Mouse (Mus musculus) cerebellum, postnatal 36 days (tissue): Measurements from ENCODE around the gene Fscn3.
A peak's percentile ranks its signal among the peaks of the same experiment; 100 is the strongest.

Source experiments
- DNase-seq, 2 experiments: peaks; one replicate each; pipeline ENCODE4 v3.0.0; 2021 to 2022; ENCODE audit warnings: mixed read lengths in 2 of 2

The Fscn3 gene

DNA sequence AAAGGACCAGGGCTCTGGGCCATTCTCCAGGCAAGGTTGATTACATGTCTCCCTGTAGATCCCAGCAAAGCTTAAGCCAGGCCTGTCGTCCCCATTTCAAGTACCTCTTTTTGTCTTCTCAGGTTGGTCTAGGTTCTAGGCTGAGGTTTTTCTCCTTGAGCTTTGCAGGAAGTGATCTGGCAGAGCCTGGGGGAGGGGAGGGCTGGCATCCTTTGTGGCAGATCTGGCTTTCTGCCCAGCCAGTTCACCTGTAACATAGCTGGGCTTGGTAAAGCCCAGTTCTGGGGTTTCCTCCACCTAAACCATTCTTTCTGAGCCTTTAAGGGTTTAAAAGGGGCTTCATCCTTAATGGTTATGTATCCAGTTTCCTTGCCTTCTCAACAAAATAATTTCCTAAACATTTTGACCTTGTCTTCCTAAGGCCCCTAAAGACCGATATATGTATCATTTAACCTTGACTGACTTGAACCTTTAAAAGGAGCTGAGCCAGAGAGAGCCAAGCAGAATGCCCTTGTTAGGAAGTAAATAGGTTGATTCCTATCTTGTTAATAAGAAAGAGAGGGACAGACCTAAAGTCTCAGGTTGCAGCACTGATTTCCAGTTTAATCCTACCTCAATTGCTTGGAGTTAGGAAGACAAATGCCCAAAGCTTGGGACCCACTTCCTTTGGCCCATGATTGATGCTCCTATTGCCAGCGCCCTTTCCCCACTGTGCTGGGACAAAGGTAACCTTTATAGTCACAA lies at the start of gene Fscn3:
Fscn3 (plus strand) TSS at position 694 of the 744 bp plus-strand sequence.
- DNase-seq = peak; percentile 35 to 42

DNA sequence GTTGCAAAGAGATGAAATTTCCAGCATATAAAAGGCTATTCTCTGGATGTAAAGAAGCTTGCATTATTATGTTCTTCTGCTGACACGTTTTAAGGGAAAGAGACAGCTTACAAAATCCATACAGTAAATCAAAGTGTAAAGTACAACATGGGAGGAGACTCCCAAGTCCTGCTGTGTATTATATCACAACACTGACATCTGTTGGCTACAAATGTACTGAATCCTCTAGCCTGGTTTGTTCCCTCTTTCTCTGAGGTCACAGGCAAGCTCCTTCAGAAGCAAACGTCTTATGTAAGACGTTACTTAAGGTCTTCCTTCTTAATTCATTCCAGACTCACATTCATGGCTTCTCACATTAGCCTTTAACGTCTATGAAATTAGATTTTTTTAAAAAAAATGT lies 45.6 kb upstream of the Fscn3 start:
- DNase-seq = no peak

DNA sequence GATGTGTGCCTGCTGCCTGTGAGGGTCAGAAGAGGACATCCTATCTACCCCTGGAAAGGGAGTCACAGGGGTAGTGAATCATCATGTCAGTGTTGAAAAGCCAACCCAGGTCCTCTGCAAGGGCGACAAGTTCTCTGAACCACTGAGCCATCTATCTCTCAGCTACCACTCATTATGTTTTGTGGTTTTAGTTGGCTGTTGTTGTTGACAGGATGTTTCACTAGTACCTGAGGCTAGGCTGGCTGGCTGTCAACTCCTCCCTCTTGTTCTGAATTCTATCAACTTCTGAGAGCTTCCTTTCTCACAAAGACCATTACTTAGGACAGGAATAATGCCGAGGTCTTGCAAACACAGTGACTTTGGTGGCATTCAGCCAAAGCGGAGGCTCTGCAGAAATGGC lies 42.4 kb upstream of the Fscn3 start:
- no peak for DNase-seq

GRCm38 (mm10) chr6:28389038-28389437 lies 38.6 kb upstream of the Fscn3 start:
- DNase-seq = no peak

DNA sequence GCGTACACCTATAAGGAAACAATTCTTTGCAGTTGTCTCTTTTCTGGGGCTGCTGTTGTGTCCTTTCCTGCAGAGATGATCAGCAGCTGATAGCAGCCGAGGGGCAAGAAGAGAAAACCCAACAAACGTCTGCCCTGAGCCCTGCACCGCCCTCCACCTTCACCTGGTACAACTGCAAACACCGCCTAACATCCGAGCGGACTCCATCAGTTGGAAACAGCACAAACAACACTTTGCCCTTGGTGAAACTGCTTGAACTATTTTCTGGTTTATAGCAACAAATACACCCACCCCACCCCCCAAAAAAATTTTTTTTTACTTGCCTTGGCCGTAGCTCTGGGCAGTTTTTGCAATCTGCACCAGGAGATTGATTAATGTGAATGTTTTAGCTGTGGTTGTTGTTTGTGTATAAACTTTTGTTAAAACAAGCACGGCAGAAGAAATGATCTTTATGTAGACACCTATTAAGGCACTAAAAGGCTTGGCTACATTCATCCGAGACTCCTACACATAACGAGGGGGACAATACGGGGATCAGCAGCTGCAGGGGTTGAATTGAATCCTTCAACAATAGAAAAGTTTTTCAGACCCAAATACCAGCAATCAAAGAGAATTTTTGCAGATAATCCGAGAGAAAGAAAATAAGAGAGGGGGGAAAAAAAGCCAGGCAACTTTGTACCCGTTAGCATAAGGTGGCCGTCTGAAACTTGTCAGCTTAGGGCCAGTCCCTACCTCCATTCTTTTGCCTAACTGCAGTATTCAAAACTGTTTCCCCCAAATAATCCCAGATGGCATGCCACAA lies 31.3 kb upstream of the Fscn3 start:
- DNase-seq = no peak

DNA sequence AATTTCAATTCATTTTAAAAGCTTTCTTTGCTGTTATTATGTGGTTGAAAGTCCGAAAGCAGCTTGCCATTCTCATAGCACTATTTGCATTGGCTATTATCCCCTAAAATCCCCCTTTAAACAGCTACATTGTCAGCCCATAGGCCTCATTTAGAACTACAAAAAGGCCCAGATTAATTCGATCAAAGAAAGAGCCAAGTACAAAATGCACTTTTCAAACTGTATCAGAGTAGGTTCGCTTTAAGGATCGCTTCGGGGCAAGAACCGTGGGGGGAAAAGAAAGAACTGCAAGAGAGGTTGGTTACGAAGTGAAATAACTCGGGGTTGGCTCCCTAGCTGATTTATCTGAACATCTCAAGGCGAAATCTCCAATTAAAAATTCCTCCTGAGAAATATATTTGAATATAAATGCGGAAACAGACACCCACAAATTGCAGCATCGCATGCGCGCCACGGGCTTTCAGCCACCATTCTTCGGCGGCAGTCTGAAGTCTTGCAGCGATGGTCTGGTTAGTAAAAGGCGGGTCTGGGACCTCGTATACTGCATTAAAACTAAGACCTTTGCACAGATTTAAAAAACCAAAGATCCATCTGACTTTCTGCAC lies 30.6 kb upstream of the Fscn3 start:
- DNase-seq = peak in 1 of 2 experiments; percentile 23

DNA sequence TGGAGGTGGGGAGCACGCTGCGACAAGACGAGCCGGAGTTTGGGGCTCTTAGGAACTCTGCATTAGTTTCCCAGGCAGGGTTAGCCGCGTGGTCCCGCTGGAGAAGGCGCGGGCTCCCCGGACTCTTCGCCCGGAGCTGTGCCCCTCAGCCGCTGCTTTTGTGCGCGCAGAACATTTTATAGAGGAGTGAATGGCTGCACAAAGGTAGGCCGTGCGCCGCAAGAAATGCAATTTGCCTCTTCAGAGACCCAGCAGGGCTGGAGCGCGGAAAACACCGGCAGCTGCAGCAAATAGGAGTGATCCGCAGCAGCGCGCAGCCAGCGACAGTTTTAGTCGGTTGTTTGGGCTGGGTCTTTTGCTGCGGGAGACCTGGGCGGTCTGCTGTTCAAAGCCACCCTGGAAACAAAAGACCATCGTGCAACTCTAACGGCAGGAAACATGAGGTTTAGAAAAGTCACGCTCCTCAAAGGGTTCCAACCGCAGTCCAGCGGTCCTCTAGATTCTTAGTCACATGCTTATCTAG lies 29.8 kb upstream of the Fscn3 start, which contains the start of gene Zfp800:
Zfp800 (minus strand) TSS at position 325 of the 523 bp plus-strand sequence.
- peak in 1 of 2 experiments; percentile 16 for DNase-seq

DNA sequence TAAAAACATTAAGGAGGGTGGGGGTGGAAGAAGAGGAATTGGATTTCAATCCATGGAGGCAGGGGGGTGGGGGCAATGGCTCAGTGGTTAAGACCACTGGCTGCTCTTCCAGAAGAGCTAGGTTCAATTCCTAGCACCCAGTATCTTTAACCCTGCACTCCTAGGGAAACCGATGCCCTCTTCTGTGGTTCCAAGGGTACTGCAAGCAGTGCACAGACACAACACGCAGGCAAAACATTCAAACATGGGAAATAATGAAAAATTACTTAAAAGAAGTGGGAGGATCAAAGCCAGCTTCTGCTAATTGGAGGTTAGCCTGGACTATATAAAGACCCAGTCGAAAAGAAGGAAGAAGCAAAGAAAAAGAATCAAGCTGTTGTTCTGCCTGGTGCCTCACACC lies 28.9 kb upstream of the Fscn3 start:
- DNase-seq = no peak

- DNase-seq = no peak
Measured at GRCm38 (mm10) chr6:28399791-28400190, 27.8 kb upstream of the Fscn3 start.

GRCm38 (mm10) chr6:28410053-28410452 lies 17.5 kb upstream of the Fscn3 start:
- DNase-seq = no peak

DNA sequence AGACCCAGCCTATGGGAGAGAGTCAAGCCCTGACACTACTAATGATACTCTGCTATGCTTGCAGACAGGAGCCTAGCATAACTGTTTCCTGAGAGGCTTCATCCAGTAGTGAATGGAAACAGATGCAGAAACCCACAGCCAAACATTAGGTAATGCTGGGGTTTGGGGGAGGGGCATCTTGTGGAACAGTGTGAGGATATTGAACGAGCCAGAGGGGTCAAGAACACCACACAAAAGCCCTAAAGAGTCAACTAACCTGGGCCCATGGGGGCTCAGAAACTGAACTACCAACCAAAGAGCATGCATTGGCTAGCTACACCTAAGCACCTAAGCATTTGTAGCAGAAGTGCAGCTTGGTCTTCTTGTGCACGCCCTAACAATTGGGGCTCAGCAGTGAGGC lies 16.4 kb upstream of the Fscn3 start:
- DNase-seq = no peak

DNA sequence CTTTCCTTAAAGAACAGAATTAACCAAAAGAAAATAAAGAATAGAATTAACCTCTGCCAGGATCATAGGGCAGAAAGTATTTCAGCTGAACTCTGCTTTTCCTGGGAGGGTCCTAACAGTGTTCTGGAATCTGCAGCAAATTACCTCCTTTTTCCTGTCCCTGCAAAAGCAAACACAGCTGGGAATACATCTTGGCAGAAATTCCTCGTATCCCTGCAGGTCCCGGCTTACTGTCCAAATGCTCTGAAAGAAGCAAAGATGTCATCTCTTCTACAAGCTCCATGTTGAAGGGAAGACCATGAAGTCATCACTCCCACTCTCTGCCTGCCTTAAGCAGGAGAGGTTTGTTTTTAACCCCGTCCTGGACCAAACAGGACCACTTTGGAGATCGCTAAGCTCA lies 10.6 kb upstream of the Fscn3 start:
- no peak for DNase-seq

DNA sequence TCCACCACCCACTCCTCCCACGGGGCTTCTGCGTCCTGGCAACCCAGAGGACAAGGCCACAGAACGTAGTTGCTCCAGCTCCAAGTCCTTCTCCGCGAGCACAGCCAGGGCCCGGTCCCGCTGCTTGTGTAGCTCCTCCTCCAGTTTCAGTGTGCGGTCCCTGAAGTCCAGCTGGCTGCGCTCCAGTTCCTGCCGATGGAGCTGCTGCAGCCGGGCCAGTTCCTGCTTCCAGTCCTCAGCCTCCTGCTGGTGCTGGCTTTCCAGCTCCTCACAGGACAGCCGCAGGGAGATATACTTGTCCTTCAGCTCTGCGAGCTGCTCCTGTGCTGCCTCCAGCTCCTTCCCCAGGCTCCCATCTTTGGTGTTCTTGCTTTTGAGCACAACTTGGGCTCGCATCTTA lies 9.1 kb upstream of the Fscn3 start:
- DNase-seq = peak; percentile 88 to 90

GRCm38 (mm10) chr6:28419673-28420072 lies 7.9 kb upstream of the Fscn3 start:
- no peak for DNase-seq

GRCm38 (mm10) chr6:28420361-28420760 lies 7.2 kb upstream of the Fscn3 start:
- no peak for DNase-seq

DNA sequence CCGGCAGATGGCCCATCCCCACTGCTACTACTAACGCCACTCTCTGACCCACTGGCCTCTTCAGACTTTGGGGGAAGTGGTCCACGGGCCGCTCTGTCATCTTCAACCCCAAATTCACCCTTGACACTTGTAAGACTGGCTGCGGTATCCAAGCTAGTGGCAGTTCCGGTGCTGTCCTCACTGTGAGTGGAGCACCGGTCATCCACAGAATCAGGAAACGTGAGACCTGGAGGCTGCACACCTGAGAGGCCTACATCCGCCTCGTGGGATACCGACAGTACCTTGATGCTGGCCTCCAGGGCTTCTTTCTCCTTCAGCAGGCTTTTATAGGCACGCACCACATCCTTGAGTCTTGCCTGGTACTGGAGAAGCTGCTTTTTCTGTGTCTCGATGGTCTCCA lies 6.7 kb upstream of the Fscn3 start:
- DNase-seq = peak in 1 of 2 experiments; percentile 15

DNA sequence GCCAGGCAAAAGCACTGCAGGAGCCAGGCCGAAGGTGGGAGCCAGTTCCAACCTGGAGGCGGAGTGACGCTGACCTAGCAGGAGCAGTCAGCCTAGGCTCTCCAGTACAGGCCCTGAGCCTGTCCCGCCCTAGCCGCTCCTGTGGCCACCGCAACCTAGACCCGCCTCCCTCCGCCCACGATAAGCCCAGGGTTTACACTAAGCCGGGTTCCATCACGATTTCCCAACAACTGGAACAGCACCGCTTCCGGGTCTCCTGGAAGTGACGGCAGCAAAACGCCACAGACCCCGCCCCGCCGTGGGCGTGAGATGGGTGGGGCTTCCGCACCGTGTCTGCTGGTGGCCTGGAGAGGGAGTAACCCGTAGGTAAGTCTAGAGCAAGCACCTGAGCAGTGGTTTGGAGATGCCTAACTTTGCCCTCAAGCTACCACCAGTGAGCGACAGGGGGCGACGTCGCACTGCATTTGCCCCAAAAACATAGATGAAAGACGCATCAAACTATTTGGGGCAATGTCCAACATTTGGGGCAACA lies 6.1 kb upstream of the Fscn3 start:
- peak; percentile 88 to 92 for DNase-seq

DNA sequence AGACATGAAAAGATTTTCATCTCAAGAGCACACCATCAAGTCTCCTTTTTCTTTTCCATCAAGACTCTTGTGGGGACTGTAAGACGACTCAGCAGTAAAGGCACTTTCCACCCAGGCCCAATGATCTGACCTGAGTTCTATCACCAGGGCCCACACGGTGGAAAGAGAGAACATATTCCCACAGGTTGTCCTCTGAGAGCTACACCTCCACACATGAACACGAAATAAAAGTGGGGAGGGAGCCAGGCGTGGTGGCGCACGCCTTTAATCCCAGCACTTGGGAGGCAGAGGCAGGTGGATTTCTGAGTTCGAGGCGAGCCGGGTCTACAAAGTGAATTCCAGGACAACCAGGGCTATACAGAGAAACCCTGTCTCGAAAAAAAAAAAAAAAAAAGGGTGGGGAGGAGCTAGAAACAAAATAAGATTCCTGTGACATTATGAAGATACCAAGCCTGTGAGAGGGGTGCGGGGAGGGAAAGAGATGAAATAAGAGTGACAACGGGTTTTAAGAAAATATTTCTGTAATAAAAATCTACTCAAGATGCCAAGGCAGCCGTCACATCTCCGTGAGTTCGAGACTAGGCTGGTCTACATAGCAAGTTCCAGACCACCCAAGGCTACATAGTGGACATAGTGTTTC lies 4.8 kb upstream of the Fscn3 start:
- no peak for DNase-seq

DNA sequence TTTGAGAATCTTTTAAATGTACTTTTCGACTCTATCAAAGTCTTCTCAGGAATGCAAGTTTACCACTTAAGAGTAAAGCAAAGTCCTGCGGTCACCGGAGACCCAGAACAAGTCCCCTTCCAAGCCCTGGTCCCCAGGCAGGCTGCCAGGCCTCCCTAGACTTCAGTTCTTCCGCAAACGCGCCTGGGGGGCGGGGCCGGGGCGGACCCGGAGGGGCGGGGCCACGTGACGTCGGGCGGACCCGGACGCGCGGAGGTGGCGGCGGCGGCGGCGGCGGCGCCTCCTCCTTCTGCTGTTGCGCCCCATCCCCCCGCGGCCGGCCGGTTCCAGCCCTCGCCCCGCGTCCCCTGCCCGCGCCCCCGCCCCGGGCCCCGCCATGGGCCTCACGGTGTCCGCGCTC lies 4.3 kb upstream of the Fscn3 start, which contains the start of gene Arf5:
Arf5 (plus strand) TSS at position 248 of the 400 bp plus-strand sequence.
- peak; percentile 91 to 96 for DNase-seq

DNA sequence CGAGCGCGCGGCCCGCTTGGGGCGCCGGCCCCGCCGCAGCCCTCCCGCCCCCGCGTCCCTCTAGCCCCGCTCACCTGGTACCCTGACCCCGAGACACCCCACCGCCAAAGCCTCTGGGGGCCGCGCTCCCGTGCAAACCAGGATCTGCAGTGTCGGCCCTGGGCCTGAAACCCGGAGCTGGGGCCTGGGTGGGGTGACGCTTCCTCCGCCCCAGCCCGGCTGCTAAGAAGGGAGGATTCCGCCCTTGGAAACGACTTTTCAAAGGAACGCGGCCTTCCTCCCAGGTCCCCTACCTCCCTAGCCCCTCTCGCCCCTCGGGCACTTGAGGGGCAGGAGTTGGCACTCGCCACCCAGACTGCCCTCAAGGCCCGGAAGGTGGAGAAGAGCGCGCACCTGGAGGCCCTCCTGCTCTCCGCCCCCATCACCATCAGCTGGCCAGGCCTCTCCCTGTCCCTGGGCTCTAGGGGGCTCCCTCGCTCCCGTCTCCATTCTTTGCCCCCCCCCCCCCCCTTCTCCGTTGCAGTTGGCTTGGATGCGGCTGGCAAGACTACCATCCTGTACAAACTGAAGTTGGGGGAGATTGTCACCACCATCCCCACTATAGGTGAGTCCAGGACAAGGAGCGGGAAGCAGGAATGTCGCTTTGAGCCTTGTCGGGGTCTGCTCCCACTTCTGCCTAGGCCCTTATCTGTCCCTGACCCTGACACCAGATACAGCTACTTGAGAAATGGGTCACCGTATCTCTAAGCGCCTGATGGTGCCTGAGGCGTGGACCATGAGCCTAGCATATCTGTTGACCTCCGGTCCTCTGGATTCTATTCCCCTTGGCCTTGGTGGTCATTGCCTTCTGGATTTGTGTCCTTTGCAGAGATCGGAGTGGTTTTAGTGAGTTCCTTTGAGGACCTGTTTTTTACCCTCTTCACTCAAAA lies 3.6 kb upstream of the Fscn3 start:
- DNase-seq = peak; percentile 66 to 69

DNA sequence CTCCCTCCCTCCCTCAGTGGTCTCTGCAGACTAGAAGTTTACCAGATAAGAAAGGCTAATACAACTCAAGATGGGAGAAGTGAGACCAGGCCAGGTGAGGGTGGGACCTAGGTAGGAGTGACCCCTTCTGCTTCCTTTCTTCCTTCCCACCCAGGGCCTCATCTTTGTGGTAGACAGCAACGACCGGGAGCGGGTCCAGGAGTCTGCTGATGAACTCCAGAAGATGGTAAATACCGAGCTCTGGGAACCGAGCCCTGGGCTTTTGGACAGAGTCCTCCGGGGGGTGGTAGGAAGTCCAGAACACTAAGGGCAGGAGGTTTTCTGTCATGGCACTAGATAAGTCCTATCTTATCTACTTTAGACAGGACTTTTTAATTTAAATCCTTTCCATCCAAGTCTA lies 2.6 kb upstream of the Fscn3 start:
- peak; percentile 39 to 41 for DNase-seq
